Mouse (Mus musculus): ENCODE results near the gene Pof1b.

Gene Pof1b

GRCm38 (mm10) chrX:112698508-112698907 is at the start of gene Pof1b:
Gene Pof1b, minus strand, starts transcription at chrX:112698651.
- no peak for DNase-seq

GRCm38 (mm10) chrX:112716587-112716986 is 18.1 kb upstream of the Pof1b start:
- DNase-seq: no peak

- no peak for DNase-seq
Observed at GRCm38 (mm10) chrX:112694392-112694791, 4.1 kb downstream of the Pof1b start.

GRCm38 (mm10) chrX:112680605-112681004 is 17.8 kb downstream of the Pof1b start:
- DNase-seq: no peak

- no peak for DNase-seq
Observed at GRCm38 (mm10) chrX:112675525-112675924, 22.9 kb downstream of the Pof1b start.

GRCm38 (mm10) chrX:112601306-112602120 is 96.9 kb downstream of the Pof1b start:
- DNase-seq: peak; percentile 4

GRCm38 (mm10) chrX:112600511-112601305 is 97.7 kb downstream of the Pof1b start, which contains the start of gene Zfp711:
Gene Zfp711, plus strand, starts transcription at chrX:112600526.
- DNase-seq: peak; percentile 57
